Mouse (Mus musculus) hindbrain, embryonic 13.5 days (tissue): ENCODE measurements around the gene Il19. TPM values are rescaled to one million over a fixed set of nuclear protein-coding genes. Genes with fewer than 3 reads are reported as not detected.

Experiments used
- ATAC-seq: fragments of 200-750 bp; cut with Nextera tagmentation; 2 replicates; pipeline ENCODE4 v1.8.0; 2017; ENCODE audit warnings: moderate TSS enrichment; ENCODE audit not compliant: low FRiP score
- H3K27ac ChIP-seq: fragments of 300-500 bp; sonication (generic); 2 replicates; pipeline ENCODE4 v1.5.1; 2015; ENCODE audit warnings: inconsistent platforms, mild to moderate bottlenecking, moderate library complexity
- H3K27me3 ChIP-seq: fragments of 300-500 bp; sonication (generic); 2 replicates; pipeline ENCODE4 v1.6.1; 2015; ENCODE audit warnings: mild to moderate bottlenecking, inconsistent platforms
- H3K36me3 ChIP-seq: fragments of 300-500 bp; sonication (generic); 2 replicates; pipeline ENCODE4 v1.6.1; 2015; ENCODE audit warnings: mild to moderate bottlenecking, inconsistent platforms
- H3K4me1 ChIP-seq: fragments of 300-500 bp; sonication (generic); replicated peaks from 2 replicates; pipeline ENCODE4 v1.6.1; 2015; ENCODE audit warnings: inconsistent platforms
- H3K4me2 ChIP-seq: fragments of 300-500 bp; sonication (generic); 2 replicates; pipeline ENCODE4 v1.6.1; 2015; ENCODE audit warnings: inconsistent platforms, mild to moderate bottlenecking, moderate library complexity
- H3K4me3 ChIP-seq: fragments of 300-500 bp; sonication (generic); 2 replicates; pipeline ENCODE4 v1.5.1; 2015; ENCODE audit warnings: mild to moderate bottlenecking, inconsistent platforms
- H3K9ac ChIP-seq: fragments of 300-500 bp; sonication (generic); 2 replicates; pipeline ENCODE4 v1.6.1; 2015; ENCODE audit warnings: mild to moderate bottlenecking, inconsistent platforms
- H3K9me3 ChIP-seq: fragments of 300-500 bp; sonication (generic); 2 replicates; pipeline ENCODE4 v1.6.1; 2016; ENCODE audit warnings: inconsistent platforms
- WGBS: fragments of 180-500 bp; shearing (Covaris S2); methylation state at CpG from one replicate; pipeline ENCODE4 v1.1.7; 2015; 5-methylcytosine and 5-hydroxymethylcytosine counted together
- polyA plus RNA-seq: library from polyadenylated mRNA; unstranded; fragments of >200 nt; fragmentation: Nextera tagmentation; extraction: Ambion mirVana; gene quantifications from 2 replicates; pipeline ENCODE4 v1.2.1, GENCODE M21; 2015

Il19 gene
- polyA plus RNA-seq = not detected in 2 replicates

DNA sequence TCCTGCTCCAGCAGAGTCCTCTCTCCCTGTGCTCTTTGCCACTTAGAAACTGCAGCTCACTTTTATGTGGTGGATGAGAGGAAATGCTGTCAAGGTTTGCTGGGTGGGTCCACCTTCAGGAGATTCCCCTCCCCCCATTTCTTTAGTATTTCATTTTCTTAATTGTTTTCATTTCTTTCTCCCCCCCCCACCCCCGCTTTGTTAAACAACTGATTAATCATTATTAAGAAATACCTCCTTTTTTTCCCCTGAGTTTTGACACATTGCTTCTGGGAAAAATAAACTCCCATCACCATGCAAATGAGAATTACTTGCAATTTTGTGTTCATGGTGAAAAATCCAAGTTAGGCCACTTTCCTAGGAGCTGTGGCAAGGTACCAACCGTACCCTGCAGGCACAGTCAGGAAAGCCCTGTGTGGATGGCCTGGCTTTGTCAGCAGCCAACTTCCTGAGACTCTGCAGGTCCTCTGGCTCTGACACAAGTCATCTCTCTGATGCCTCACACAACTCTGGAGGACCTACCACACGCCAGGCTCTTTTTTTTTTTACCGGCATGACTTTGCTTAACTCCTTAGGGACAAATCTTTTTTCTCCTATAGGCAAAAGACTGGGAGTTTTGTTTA is at the start of gene Il19:
Gene Il19 (minus strand): TSS at position 51 of the 623 bp plus-strand sequence.
- Histone ChIP-seq H3K27me3 (no peaks in the 10 kb centered on the region), H3K27ac (no peak within 1 kb of the TSS), H3K36me3 (no peaks in the 10 kb centered on the region), H3K9ac (no peak within 1 kb of the TSS), H3K4me3 (no peak within 1 kb of the TSS), H3K4me2 (no peak within 1 kb of the TSS), H3K9me3 (no peaks in the 10 kb centered on the region), H3K4me1 (peaks cover 3% of the 10 kb centered on the region; the same call in 1 of the 2 replicates)
- 70% methylated on average over 4 of the region's 4 CpGs for WGBS
- no peak for ATAC-seq

DNA sequence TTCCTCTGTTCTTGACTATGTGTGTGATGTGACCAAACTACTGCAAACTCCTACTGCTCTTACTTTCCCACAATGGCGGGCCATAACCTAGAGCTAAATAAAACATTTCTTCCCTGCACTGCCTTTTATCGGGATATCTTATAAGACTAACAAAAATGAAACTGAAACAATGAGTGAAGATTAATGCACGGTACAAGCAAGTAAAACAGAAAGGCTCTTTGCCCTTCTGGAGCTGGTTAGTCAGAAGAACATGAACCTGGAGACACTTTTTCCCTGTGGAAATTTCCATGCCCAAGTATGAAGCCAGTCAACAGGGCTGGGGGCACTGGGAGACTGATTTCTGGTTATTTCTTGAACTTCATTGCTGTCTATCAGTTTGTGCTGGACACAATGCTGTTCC is 49.4 kb upstream of the Il19 start:
- Histone ChIP-seq H3K9me3 (no peaks in the 10 kb centered on the region), H3K4me3 (no peak overlapping the region), H3K4me1 (no peaks in the 10 kb centered on the region), H3K27ac (no peak overlapping the region), H3K9ac (no peak overlapping the region), H3K27me3 (no peaks in the 10 kb centered on the region), H3K4me2 (no peak overlapping the region), H3K36me3 (no peaks in the 10 kb centered on the region)
- 93% methylated on average over 3 of the region's 3 CpGs for WGBS
- no peak for ATAC-seq

DNA sequence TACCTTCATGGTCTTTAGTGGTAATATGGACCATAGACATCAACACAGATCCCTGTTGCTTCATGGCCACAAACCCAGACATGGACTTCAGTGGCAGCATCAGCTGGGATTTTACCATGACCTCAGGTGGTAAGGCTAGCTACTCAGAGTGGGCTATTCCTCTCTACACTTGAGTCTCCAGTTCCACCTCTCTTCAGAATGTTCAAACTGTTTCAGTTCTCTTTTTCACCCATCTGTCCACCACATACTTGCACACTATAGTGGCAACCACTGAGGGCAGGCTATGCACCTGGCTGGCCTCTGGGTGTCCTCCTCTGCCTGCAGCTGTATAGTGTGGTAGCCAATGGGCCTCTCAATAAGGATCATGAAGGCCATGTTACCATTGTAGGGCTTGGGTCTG is 47.5 kb upstream of the Il19 start:
- Histone ChIP-seq H3K4me3 (no peak overlapping the region), H3K36me3 (no peaks in the 10 kb centered on the region), H3K4me2 (no peak overlapping the region), H3K4me1 (no peaks in the 10 kb centered on the region), H3K9ac (no peak overlapping the region), H3K9me3 (no peaks in the 10 kb centered on the region), H3K27me3 (no peaks in the 10 kb centered on the region), H3K27ac (no peak overlapping the region)
- no peak for ATAC-seq

DNA sequence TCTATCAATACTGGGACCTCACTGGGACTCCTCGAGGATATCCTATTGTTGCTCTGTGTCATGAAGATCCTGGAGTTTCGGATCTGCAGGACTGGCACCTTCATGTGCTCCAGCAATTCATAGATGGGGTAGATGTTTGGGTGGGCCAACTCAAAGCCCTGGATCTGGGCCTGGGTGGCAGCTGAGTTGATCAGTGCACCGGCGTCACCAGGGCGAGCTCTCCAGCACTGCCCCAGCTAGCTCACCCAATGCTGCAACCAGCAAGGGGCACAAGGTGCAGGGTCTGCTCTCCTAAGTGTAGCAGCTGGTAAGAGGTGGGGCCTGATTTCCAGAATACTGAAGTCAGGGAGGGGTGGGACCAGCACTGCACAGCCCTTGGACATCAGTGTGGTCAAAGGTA is 47.1 kb upstream of the Il19 start:
- 92% methylated on average over 5 of the region's 5 CpGs for WGBS
- Histone ChIP-seq H3K4me3 (no peak overlapping the region), H3K27me3 (no peaks in the 10 kb centered on the region), H3K36me3 (no peaks in the 10 kb centered on the region), H3K27ac (no peak overlapping the region), H3K4me1 (no peaks in the 10 kb centered on the region), H3K9me3 (no peaks in the 10 kb centered on the region), H3K4me2 (no peak overlapping the region), H3K9ac (no peak overlapping the region)
- no peak for ATAC-seq

DNA sequence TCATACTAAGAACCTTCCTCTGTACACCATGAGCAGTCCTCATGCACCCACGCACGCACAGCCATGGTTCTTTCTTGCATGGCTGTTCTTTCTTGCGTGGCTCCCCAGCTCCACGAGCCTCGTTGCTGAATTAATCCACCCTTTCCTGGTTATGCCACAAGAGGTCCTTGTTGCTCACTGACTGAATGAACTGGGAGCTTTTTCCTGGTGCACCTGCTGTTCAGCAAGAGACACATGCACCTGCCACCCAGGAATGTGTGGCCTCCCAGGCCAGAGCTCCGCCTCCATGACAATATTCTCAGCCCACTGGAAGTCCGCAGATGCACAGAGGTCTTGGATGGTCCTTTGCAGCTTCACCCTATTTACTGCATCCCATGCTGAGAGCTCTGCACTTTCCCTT is 44.5 kb upstream of the Il19 start:
- no peaks in the 10 kb centered on the region for H3K36me3 ChIP-seq
- 68% methylated on average over 7 of the region's 7 CpGs for WGBS
- H3K9ac ChIP-seq = no peak overlapping the region
- H3K27me3 ChIP-seq = no peaks in the 10 kb centered on the region
- no peaks in the 10 kb centered on the region for H3K4me1 ChIP-seq
- H3K4me3 ChIP-seq = no peak overlapping the region
- H3K27ac ChIP-seq = no peak overlapping the region
- no peak for ATAC-seq
- no peaks in the 10 kb centered on the region for H3K9me3 ChIP-seq
- no peak overlapping the region for H3K4me2 ChIP-seq

DNA sequence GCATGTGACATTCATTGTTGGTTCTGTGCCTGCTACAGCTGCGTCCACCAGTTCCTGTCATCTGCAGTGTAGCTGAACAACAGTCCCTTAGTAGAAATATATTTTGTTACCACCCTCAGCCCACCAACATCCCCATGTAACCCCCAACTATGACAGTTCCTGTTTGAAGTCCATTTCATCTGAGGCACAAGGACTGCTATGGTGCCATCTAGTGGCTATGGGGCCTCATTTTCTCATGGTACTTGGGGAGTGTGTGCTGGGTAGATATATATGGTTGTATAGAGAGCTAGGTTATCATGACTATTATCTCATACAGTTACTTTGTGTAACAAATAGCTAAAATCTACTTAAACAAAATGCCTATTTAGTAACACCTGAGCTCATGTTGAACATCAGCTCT is 39.5 kb upstream of the Il19 start:
- H3K9me3 ChIP-seq = no peaks in the 10 kb centered on the region
- H3K27me3 ChIP-seq = no peaks in the 10 kb centered on the region
- H3K9ac ChIP-seq = no peak overlapping the region
- H3K27ac ChIP-seq = no peak overlapping the region
- 63% methylated on average over 1 of the region's 1 CpGs for WGBS
- no peaks in the 10 kb centered on the region for H3K4me1 ChIP-seq
- ATAC-seq = no peak
- H3K36me3 ChIP-seq = no peaks in the 10 kb centered on the region
- no peak overlapping the region for H3K4me2 ChIP-seq
- H3K4me3 ChIP-seq = no peak overlapping the region

DNA sequence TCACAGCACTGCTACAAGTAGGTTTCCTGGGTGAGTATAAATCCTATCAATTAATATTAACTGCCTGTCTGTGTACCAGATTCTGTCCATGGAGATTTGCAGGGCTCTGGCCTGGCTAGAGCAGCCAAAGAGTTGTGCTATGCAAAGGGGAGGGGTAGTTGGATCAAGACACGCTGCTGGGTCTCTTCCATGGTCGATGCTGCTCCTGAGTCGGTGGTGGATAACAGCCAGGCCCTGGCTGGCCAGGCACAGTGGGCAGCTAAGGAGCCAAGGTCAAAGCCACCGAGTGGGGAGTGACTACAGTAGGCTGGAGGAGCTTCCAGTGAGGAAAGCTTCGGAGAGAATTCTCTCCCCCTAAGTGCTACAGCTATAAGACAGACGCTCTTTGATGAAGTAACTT is 24.0 kb upstream of the Il19 start:
- Histone ChIP-seq H3K9ac (no peak overlapping the region), H3K9me3 (no peaks in the 10 kb centered on the region), H3K36me3 (no peaks in the 10 kb centered on the region), H3K27ac (no peak overlapping the region), H3K27me3 (no peaks in the 10 kb centered on the region), H3K4me1 (no peaks in the 10 kb centered on the region), H3K4me2 (no peak overlapping the region), H3K4me3 (no peak overlapping the region)
- no peak for ATAC-seq
- 87% methylated on average over 6 of the region's 6 CpGs for WGBS

DNA sequence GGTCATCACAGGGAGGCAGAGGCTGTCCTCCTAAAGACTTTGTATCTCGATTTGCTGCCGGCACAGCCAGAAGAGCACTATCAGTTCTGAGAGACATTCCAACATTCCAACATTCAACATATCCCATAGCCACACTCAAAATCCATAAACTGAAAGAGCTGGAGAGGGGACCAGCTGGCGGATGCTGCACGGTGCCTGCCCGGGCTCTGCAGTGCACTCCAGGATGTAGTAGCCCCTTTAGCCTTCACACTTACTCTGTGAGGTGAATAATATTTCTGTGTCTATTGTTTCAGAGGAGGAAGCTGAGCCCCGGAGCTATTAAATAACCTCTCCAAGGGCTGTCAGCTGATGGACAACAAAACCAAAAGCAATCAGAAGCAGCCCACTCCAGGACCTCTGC is 7.0 kb upstream of the Il19 start:
- WGBS = 82% methylated on average over 6 of the region's 6 CpGs
- Histone ChIP-seq H3K9me3 (no peaks in the 10 kb centered on the region), H3K4me3 (no peak overlapping the region), H3K4me2 (no peak overlapping the region), H3K27me3 (no peaks in the 10 kb centered on the region), H3K36me3 (no peaks in the 10 kb centered on the region), H3K4me1 (no peaks in the 10 kb centered on the region; the same call in 1 of the 2 replicates), H3K27ac (no peak overlapping the region), H3K9ac (no peak overlapping the region)
- ATAC-seq = no peak

DNA sequence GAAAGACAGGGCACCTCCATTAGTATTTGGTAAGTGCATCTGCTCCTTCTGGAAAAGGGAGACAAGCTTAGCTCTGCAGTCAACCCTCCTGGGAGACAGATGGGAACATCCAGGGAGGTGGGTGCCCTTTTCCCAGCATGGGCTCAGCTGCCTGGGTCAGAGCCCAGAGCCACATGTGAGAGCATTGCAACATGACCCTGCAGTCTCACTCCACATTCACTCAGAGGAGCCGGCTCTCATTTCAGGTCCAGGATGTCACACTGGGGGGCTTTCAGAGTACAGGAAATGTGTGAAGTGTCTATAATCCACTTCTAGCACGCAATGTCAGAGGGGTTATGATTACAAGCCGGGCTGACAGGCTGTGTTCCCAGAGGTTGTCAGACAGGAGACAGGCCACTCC is 1.9 kb upstream of the Il19 start:
- peaks cover 3% of the 10 kb centered on the region; the same call in 1 of the 2 replicates for H3K4me1 ChIP-seq
- 71% methylated on average over 3 of the region's 3 CpGs for WGBS
- H3K9ac ChIP-seq = no peak overlapping the region
- no peaks in the 10 kb centered on the region for H3K9me3 ChIP-seq
- no peak for ATAC-seq
- H3K4me2 ChIP-seq = no peak overlapping the region
- H3K27me3 ChIP-seq = no peaks in the 10 kb centered on the region
- no peaks in the 10 kb centered on the region for H3K36me3 ChIP-seq
- H3K27ac ChIP-seq = no peak overlapping the region
- no peak overlapping the region for H3K4me3 ChIP-seq

DNA sequence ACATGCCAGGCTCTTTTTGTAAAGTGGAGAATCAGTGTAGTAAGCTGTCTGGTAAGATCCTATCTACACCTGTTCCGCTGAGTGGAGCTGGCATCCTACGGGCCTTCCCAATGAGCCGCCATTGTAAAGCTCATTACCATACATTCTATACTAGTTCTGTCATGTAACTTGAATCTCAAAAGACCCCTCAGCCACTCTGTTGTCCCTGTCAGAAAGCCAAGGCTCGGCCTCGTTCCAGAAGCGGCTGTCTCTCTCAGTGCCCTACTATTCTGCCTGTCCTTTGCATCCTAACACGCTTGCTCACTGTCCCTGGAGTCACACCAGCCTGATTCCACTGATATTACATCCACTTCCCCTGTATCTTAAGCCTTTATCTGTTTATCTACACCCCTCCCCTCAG is 1.7 kb downstream of the Il19 start:
- WGBS = 50% methylated on average over 7 of the region's 7 CpGs
- Histone ChIP-seq H3K4me2 (no peak overlapping the region), H3K9ac (no peak overlapping the region), H3K4me3 (no peak overlapping the region), H3K36me3 (no peaks in the 10 kb centered on the region), H3K27me3 (no peaks in the 10 kb centered on the region), H3K4me1 (peaks cover 3% of the 10 kb centered on the region; the same call in 1 of the 2 replicates), H3K27ac (no peak overlapping the region), H3K9me3 (no peaks in the 10 kb centered on the region)
- ATAC-seq = peak; percentile 63; the same call in 1 of the 2 replicates

DNA sequence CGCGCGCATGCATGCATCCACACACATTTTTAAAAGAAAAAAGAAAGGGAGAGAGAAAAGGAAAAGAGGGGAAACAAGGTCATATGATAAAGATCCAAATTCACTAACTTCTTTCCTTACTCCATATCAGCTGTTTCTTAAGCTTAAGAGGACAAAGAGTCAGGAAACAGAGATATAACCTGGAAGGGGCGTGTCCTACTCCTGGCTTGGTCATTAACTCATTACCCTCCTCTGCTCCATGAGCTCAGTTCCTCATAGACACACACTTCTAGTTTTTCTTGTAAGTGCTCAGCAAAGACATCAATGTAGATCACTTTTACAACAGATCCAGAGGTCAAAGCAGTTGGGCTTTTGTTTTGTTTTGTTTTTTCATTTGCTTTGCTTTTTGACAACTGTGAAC is 2.7 kb downstream of the Il19 start:
- peaks cover 3% of the 10 kb centered on the region; the same call in 1 of the 2 replicates for H3K4me1 ChIP-seq
- no peak for ATAC-seq

DNA sequence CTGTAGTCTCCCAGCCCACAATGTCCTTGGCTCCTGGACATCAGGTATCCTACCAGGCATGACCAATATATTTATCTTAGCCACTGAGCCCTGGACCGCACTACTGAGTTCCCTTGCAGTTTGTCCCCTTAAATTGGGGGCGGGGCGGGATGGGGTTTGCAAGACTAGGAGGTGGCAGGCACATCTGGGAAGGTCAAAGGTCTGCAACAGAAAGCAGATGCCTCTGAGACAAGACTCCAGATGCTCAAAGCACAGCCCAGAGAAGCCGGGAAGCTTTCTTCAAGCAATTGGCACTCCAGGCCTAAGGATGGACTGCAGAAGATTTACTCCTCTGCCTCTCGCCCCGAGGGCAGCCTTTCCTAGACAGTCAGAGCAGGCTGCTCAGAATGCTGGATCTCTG is 3.6 kb downstream of the Il19 start:
- Histone ChIP-seq H3K27ac (no peak overlapping the region), H3K9ac (no peak overlapping the region), H3K27me3 (no peaks in the 10 kb centered on the region), H3K4me3 (no peak overlapping the region), H3K4me2 (no peak overlapping the region), H3K9me3 (no peaks in the 10 kb centered on the region), H3K36me3 (no peaks in the 10 kb centered on the region), H3K4me1 (no peaks in the 10 kb centered on the region)
- 57% methylated on average over 6 of the region's 6 CpGs for WGBS
- ATAC-seq = no peak

More for the DNA sequence above, 2.7 kb downstream of the Il19 start:
- H3K27me3 ChIP-seq = no peaks in the 10 kb centered on the region
- H3K4me3 ChIP-seq = no peak overlapping the region
- no peak overlapping the region for H3K9ac ChIP-seq
- H3K27ac ChIP-seq = no peak overlapping the region
- H3K36me3 ChIP-seq = no peaks in the 10 kb centered on the region
- 94% methylated on average over 4 of the region's 4 CpGs for WGBS
- no peak overlapping the region for H3K4me2 ChIP-seq
- H3K9me3 ChIP-seq = no peaks in the 10 kb centered on the region

DNA sequence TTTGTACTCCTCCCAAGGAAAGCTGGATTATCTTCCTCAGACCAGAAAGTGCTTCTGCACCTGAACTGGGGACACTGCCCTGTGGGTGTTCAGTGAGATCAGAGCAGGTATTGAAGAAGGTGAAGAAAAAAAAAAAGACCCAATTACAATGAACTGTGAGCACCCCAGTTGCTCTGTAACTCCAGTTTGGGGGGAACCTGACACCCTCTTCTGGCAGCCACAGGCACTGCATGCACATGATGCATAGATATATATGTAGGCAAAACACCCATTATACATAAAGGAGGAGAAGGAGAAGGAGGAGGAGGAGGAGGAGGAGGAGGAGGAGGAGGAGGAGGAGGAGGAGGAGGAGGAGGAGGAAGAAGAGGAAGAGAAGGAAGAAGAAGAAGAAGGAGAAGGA is 13.4 kb downstream of the Il19 start:
- H3K4me3 ChIP-seq = no peak overlapping the region
- H3K27me3 ChIP-seq = no peaks in the 10 kb centered on the region
- H3K9ac ChIP-seq = no peak overlapping the region
- H3K9me3 ChIP-seq = no peaks in the 10 kb centered on the region
- no peak overlapping the region for H3K27ac ChIP-seq
- H3K4me1 ChIP-seq = no peaks in the 10 kb centered on the region
- H3K4me2 ChIP-seq = no peak overlapping the region
- ATAC-seq = no peak
- H3K36me3 ChIP-seq = no peaks in the 10 kb centered on the region
